Mouse (Mus musculus) hematopoietic stem cell, adult 5-6 weeks (primary cell): ENCODE results near the gene Pou3f4. TPM values are rescaled to one million over a fixed set of nuclear protein-coding genes. Genes with fewer than 3 reads are reported as not detected.
"Not testable (repeated sequence)": the region's sequence is repeated elsewhere in the genome, so short reads cannot be mapped to it uniquely, and the experiment has no call there.

Experiments used
- ATAC-seq, 2 experiments: fragments of 125-278 bp in 1 of 2; replicated peaks in 1 of 2; 2 replicates each; pipeline ENCODE4 v1.8.0; 2016 to 2017; ENCODE audit warnings: inconsistent platforms in 2 of 2, mild to moderate bottlenecking in 2 of 2, moderate number of reproducible peaks in 2 of 2, low read depth in 1 of 2, moderate TSS enrichment in 1 of 2; ENCODE audit not compliant: low FRiP score in 2 of 2, poor library complexity in 2 of 2, severe bottlenecking in 2 of 2, insufficient read depth in 1 of 2, low TSS enrichment in 1 of 2
- total RNA-seq: library from RNA; stranded (forward); fragments of 172-1452, 232-1000 nt; gene quantifications from 2 replicates; pipeline ENCODE4 v1.2.3, GENCODE M21; 2017

Pou3f4 gene
- not detected in 2 replicates for total RNA-seq

DNA sequence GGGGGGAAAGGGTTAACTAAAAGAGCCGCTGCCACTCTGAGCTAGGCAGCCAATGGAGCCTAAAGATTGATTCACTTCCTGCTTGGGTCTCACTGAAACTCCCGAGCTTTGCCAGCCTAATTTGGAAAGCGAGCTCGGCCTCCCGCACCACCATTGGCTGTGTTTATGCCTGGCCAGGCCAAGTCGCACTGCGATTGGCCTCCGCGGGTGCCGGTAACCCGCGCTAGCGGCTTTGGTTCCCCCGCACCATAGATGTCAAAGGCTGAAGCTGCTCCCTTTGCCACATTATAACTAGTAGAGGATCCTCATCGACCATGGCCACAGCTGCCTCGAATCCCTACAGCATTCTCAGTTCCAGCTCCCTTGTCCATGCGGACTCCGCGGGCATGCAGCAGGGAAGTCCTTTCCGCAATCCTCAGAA lies at the start of gene Pou3f4:
Gene Pou3f4 (plus strand): TSS at position 130 of the 421 bp plus-strand sequence.
- peak; percentile 69 to 82 for ATAC-seq

DNA sequence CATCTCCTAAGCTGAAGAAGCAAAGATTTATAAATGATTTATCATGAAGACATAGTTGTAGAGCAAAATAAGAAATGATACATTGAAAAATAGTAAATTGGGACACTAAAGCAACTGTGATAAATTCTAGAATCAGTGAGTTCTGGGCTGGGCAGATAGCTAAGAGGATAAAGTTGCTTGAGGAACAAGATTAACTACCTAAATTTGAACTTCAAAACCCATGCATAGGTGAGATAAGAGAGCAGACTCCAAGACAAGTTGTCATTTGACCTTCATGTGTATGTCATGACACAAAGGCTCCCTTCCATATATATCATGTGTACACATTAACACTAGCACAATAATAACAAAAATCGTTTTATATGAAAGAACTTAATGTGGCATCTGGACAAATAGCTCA lies 48.1 kb upstream of the Pou3f4 start:
- no peak for ATAC-seq

DNA sequence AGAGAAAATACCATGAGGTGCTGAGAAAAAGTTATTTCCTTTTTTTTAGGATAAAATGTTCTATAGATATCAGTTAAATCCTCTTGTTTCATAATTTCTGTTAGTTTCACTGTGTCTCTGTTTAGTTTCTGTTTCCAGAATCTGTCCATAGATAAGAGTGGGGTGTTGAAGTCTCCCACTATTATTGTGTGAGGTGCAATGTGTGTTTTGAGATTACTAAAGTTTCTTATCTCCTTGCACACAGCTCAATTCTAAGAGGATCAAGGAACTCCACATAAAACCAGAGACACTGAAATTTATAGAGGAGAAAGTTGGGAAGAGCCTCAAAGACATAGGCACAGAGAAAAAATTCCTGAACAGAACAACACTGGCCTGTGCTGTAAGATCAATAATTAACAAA lies 39.3 kb upstream of the Pou3f4 start:
- ATAC-seq = not testable (repeated sequence)

DNA sequence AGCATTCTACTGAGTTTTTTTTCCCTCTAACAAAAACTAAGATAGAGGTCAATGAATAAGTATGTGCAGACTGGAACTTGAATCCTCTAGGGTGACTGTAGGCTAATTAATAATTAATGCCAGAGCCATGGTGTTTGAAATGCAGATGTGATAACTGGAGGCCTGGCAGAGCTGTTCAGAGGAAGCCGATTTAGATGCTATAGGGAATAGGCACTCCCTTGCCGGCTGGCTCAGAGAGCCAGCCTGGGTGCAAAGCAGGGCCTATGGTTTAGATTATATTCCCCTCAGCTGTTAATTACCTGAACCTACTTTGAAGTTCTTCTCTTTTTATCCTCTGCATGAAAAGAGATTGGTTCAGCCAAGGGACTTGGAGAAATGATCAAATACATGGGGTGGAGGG lies 11.6 kb upstream of the Pou3f4 start:
- no peak for ATAC-seq

DNA sequence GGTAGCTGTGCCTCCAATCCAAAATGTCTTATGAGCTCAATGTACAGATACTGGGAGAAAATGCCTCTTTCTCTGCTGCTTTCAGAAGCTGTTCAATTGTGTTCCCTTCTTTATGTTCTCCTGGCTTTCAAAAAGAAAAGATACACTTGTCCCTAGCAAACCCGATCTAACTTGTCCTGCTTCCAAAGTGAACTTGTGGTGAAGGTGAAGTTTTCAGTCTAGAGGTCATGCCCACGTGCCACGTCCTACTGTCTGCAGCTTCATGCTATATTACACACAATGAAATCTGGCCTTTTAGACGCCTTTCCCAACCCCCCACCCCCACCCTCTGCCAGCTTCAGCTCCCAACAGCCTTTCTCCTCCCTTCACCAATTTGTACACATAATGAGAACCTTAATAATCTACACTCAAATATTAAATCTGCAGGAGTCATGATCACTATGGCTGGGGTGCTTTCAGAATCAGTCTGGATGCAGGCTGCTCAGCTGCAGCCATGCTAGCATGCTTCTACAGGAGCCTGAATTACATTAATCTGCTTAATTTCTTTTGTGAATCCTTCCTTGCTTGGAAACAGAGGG lies 4.0 kb upstream of the Pou3f4 start:
- no peak for ATAC-seq

DNA sequence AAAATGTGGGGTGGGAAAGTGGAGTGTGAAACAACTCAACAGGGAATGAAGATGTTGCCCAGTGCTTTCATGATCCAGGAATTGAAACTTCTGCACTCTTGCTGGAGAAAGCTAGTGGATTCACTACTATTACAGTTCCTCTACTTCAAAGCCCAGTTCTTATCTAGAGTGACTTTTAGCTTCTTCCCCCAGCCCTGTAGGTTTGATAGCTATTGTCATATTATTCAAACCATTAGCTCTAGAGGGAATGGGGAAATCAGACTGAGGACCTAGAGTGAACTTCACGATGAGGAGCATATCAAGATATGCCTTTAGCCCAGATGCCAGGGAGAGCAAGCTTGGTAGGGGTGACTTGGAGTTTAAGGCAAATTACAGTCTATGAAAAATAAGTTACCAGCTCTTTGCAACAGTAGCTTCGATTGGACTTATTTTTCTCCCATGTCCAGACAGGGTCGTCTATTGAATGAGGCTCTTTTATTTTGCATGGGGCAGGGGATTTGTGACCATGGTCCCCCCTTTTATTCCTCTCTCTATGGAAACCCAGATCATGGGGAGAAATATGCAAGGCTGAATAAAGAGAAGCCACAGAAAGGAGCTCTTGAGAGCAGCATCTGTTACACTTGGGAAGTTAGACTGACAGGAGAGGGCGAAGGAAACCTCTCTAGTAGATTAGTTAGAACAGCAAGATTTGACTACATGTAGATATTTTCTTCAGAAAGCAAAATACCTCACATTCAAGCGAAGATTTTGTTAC lies 3.1 kb upstream of the Pou3f4 start:
- no peak for ATAC-seq

- ATAC-seq = no peak
These were observed 2.0 kb upstream of the Pou3f4 start for GRCm38 (mm10) chrX:110812071-110812470.

- ATAC-seq = no peak
These were observed 679 bp upstream of the Pou3f4 start for GRCm38 (mm10) chrX:110813401-110813800.

GRCm38 (mm10) chrX:110814592-110815548 lies 790 bp downstream of the Pou3f4 start:
- no peak for ATAC-seq

DNA sequence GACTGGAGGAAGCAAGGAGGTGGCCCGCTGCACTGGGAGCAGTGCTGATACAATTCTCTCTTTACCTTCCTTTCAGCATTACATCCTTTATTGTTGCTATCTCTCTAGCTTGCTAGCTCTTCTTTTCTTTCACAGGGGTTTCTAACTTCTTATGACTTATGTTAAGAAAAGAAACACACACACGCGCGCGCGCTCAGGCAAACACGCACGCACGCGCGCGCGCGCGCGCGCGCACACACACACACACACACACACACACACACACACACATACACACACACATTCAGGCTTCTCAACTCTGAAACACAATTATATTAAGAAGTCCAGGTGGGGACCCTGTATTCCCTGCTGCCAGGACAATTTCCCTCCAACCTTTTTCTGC lies 1.5 kb downstream of the Pou3f4 start:
- no peak for ATAC-seq

DNA sequence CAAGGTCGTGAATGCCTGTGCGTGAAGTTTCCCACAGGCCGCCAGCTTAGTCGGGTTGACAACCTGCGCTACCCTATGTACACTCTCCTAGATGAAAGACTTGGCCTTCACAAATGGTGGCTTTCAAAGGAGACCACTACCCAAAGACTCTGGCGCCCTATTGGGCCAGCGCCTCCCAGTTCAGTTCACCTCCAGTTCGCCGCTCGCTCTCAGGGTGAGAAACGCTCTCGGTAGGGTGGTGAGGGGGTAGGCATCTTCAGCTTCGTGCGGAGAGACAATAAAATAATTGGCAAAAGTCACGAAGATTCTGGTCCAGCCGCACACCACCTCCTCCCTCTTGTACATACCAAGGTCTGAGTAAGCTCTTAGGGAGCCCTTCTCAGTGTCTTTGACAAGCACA lies 2.5 kb downstream of the Pou3f4 start:
- no peak for ATAC-seq

GRCm38 (mm10) chrX:110817211-110817610 lies 3.1 kb downstream of the Pou3f4 start:
- no peak for ATAC-seq

DNA sequence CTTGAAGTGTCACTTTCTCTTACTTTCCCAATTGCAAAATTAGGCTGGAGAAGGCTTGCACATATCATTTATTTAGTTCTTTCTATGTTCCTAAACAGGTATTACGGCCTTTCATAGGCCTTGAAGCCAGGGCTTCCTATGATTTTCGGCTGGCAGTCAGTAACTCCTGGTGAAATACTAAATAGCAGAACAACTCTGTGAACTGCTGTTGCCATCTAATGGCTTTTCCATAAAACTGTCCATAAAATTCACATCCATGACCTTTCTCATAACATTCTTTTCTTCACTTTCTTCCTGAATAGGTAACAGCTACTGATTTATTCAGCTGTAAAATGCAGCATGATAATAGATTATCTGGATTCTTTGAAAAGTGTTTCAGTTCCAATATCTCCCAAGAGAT lies 23.4 kb downstream of the Pou3f4 start:
- no peak for ATAC-seq

DNA sequence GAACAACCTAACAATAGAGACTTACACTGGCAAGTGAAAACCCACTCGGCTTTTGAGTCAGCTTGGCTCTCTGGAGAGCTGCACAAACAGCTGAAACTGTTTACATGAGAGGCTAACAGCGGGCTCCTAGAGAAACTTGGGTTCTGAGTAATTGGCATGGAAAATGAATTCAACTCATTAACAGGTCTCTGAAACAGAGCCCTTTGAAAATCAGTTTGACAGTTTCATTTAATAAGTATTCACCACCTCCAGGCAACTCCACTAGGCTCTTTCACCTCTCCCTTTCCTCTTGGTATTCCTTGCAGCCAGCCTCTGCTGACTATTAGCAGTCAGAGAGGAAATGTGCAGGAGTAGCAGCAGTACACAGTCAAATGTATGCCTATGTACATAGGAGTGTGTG lies 37.2 kb downstream of the Pou3f4 start:
- no peak for ATAC-seq
